Mouse (Mus musculus): ENCODE results near the gene Pdlim5.

GRCm38 (mm10) chr3:142353218-142353617, 42.3 kb downstream of the Pdlim5 start:
- TF ChIP-seq POLR2A (IDR thresholded peaks at IDR 0.05; ENCODE audit: borderline replicate concordance, extremely low read depth, insufficient read depth, insufficient read length, poor library complexity, severe bottlenecking) (no peak), CTCF (IDR thresholded peaks at IDR 0.05; ENCODE audit: borderline replicate concordance, extremely low read depth, insufficient read depth, insufficient read length) (no peak)

Data from brain, embryonic 14.5 days (tissue).